ENCODE assay signal across 10 mouse cellular contexts in the genomic region with DNA sequence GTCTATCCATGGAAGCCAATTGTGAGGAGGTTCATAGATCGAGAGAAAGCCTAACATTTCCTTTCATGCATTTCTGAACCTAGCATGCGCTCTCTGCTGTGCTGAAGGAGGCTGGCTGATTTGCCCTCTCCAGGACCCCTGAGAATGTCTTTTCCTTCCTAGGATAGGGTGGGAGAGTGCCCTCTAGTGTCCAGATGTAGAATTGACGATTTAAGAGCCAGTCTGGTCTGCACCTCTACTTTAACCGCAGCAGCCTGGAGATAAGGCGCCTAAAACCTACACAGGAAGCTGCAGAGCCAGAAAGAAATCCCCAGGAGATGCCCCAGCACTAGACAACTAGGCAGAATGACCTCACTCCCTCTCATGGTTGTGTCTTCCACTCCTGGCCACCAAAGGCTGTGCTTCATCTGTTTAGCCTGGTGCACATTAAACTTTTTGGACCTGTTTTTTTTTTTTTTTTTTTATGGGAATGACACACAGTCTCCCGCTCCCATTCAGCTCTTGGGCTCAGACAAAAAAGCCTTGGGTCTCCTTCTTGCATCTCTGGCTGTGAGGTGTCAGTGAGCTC. TPM values are rescaled to one million over a fixed set of nuclear protein-coding genes. Genes with fewer than 3 reads are reported as not detected.
DNase-seq lines count a peak whose midpoint lies in the region; ATAC-seq and TF ChIP-seq lines count a peak whose summit lies in the region.
"Had no signal": no experiment of that assay in that cellular context is flagged by ENCODE, and none has a peak within 500 bp of the region (broad histone marks: within the 10 kb centered on the region; RNA-seq: fewer than 3 reads in every experiment).

No protein-coding gene starts in this region.

- no peak overlapping the region for H3K4me2 ChIP-seq in lung, embryonic 14.5 days
- H3K4me2 ChIP-seq: neural tube, embryonic 13.5 days had no signal

- no peak for ATAC-seq in lung, embryonic 14.5 days (ENCODE audit: insufficient read depth)

- H3K9me3 ChIP-seq in ES-E14 (ENCODE audit: control insufficient read depth, insufficient read depth, low read depth, low read length), result no peaks in the 10 kb centered on the region
- H3K9me3 ChIP-seq in lung, embryonic 14.5 days (ENCODE audit: low read depth, low read length), result no peaks in the 10 kb centered on the region
- H3K9me3 ChIP-seq: neural tube, embryonic 13.5 days had no signal

- peaks cover 2 to 15% of the 10 kb centered on the region in 2 experiments; a peak in 1 of 4 replicates for H3K4me1 ChIP-seq in ES-E14 (ENCODE audit: control insufficient read depth in 2 of 2, insufficient read depth in 2 of 2, low read length in 2 of 2, poor library complexity in 1 of 2)
- peaks cover 18% of the 10 kb centered on the region for H3K4me1 ChIP-seq in lung, embryonic 14.5 days (ENCODE audit: insufficient read depth)

- WGBS in lung, embryonic 14.5 days, result 9% methylated on average over 6 of the region's 6 CpGs

- peaks cover 29% of the 10 kb centered on the region for H3K27me3 ChIP-seq in lung, embryonic 14.5 days (ENCODE audit: insufficient read depth, low read length)
- H3K27me3 ChIP-seq in splenic B cell, adult 2 months (ENCODE audit: control insufficient read depth, insufficient read depth, low read length, poor library complexity, severe bottlenecking), result no peaks in the 10 kb centered on the region

- H3K4me3 ChIP-seq in ES-E14 (ENCODE audit: insufficient read depth in 1 of 2, low read depth in 1 of 2, low read length in 2 of 2, poor library complexity in 1 of 2, severe bottlenecking in 1 of 2), result no peak overlapping the region
- H3K4me3 ChIP-seq in lung, embryonic 14.5 days (ENCODE audit: low read depth, low read length), result no peak overlapping the region
- H3K4me3 ChIP-seq: neural tube, embryonic 13.5 days had no signal

- no peak overlapping the region for H3K27ac ChIP-seq in ES-E14 (ENCODE audit: insufficient read depth, low read depth, low read length, poor library complexity, severe bottlenecking)
- H3K27ac ChIP-seq in lung, embryonic 14.5 days (ENCODE audit: low read depth), result no peak overlapping the region
- H3K27ac ChIP-seq: neural tube, embryonic 13.5 days had no signal

- TF ChIP-seq CTCF in lung, embryonic 14.5 days (IDR thresholded peaks at IDR 0.05; ENCODE audit: low read depth), result peak; percentile 87

- DNase-seq in layer of hippocampus, adult 11-12 months (ENCODE audit: low spot score), result peak; percentile 69
- no peak for DNase-seq in layer of hippocampus, postnatal 36 days
- peak; percentile 91 for DNase-seq in ES-E14 (ENCODE audit: low read depth, low spot score)
- DNase-seq in cerebellum, adult 9-11 months, result peak; percentile 66
- peak; percentile 71 for DNase-seq in heart, postnatal 4 days
- DNase-seq in lung, embryonic 14.5 days, result peak; percentile 91
- DNase-seq in splenic B cell, adult 2 months (ENCODE audit: low read depth, low spot score), result peak; percentile 82
- DNase-seq in gastrocnemius, postnatal 4 days (ENCODE audit: low spot score in 2 of 2), result no peak

- H3K36me3 ChIP-seq in ES-E14 (ENCODE audit: control insufficient read depth, insufficient read depth, low read length, poor library complexity, severe bottlenecking), result no peaks in the 10 kb centered on the region
- H3K36me3 ChIP-seq in lung, embryonic 14.5 days (ENCODE audit: insufficient read depth), result no peaks in the 10 kb centered on the region
- H3K36me3 ChIP-seq in splenic B cell, adult 2 months (ENCODE audit: control insufficient read depth, insufficient read depth, low read length, poor library complexity, severe bottlenecking), result no peaks in the 10 kb centered on the region
- H3K36me3 ChIP-seq: neural tube, embryonic 13.5 days had no signal

- in situ Hi-C loops in ES-E14 (cut with MboI; ENCODE audit: low sequenced_read_pairs in 2 of 2, unreplicated experiment in 2 of 2), result no loop called here

- no peak overlapping the region for H3K9ac ChIP-seq in ES-E14 (ENCODE audit: insufficient read depth, low read depth, low read length, poor library complexity, severe bottlenecking)
- H3K9ac ChIP-seq in lung, embryonic 14.5 days, result no peak overlapping the region
- H3K9ac ChIP-seq: neural tube, embryonic 13.5 days had no signal

TF ChIP-seq in ES-E14, 5 proteins besides CTCF, POLR2A, EP300 and RAD21:
- TF ChIP-seq ZNF384 (IDR thresholded peaks at IDR 0.05; ENCODE audit: low read depth, low read length), result peak; percentile 76
- no peak for TF ChIP-seq HCFC1 (IDR thresholded peaks at IDR 0.05; ENCODE audit: borderline replicate concordance, insufficient read depth, low read length)

RNA-seq across cellular contexts. Expression of a gene that starts 2.4 kb away (rescaled TPM):
- total RNA-seq in layer of hippocampus, postnatal 36 days (2021), result 10 to 100 TPM; 31.3 to 34.5 TPM
- total RNA-seq in ES-E14 (2012; rRNA removed), result 40.2 and 59.8 TPM in 2 replicates
- total RNA-seq in heart, postnatal 4 days (2021), result 10 to 100 TPM; 21.3 to 21.8 TPM
- polyA plus RNA-seq in lung, embryonic 14.5 days (2014; fragmentation: Nextera tagmentation; extraction: Ambion mirVana), result 38.2 and 42.7 TPM in 2 replicates
- total RNA-seq in gastrocnemius, postnatal 4 days (2021), result 10 to 100 TPM; 14.1 to 16.9 TPM

RNA-seq across cellular contexts. Expression of a gene that starts 7.6 kb away (rescaled TPM):
- 10 to 100 TPM; 48.8 to 50.8 TPM for total RNA-seq in layer of hippocampus, postnatal 36 days (2021)
- total RNA-seq in ES-E14 (2012; rRNA removed), result 0.22 and 0.79 TPM in 2 replicates
- total RNA-seq in heart, postnatal 4 days (2021), result 10 to 100 TPM; 19.1 to 21.2 TPM
- 0.53 and 1.3 TPM in 2 replicates for polyA plus RNA-seq in lung, embryonic 14.5 days (2014; fragmentation: Nextera tagmentation; extraction: Ambion mirVana)
- under 1 TPM; 0.52 to 0.70 TPM for total RNA-seq in gastrocnemius, postnatal 4 days (2021)

RNA-seq across cellular contexts. Expression of a gene that starts 26.4 kb away (rescaled TPM):
- total RNA-seq in layer of hippocampus, postnatal 36 days (2021), result 100 to 1,000 TPM; 156 to 162 TPM
- total RNA-seq in ES-E14 (2012; rRNA removed), result not detected in 2 replicates
- not detected for total RNA-seq in heart, postnatal 4 days (2021)
- not detected in 2 replicates for polyA plus RNA-seq in lung, embryonic 14.5 days (2014; fragmentation: Nextera tagmentation; extraction: Ambion mirVana)
- total RNA-seq in gastrocnemius, postnatal 4 days (2021), result not detected
- polyA plus RNA-seq: heart, embryonic 14.5 days had no signal

RNA-seq across cellular contexts. Expression of a gene that starts 27.8 kb away (rescaled TPM):
- 1 to 10 TPM in 1 of 2 experiments, under 1 TPM in 1; 0.83 to 1.4 TPM for total RNA-seq in layer of hippocampus, postnatal 36 days (2021)
- total RNA-seq in ES-E14 (2012; rRNA removed), result 0.26 and 0.45 TPM in 2 replicates
- 100 to 1,000 TPM; 163 to 192 TPM for total RNA-seq in heart, postnatal 4 days (2021)
- polyA plus RNA-seq in lung, embryonic 14.5 days (2014; fragmentation: Nextera tagmentation; extraction: Ambion mirVana), result 3.8 TPM in 1 of 2 replicates, not detected in the other
- total RNA-seq in gastrocnemius, postnatal 4 days (2021), result 100 to 1,000 TPM; 447 to 769 TPM

RNA-seq across cellular contexts. Expression of a gene that starts 30.4 kb away (rescaled TPM):
- total RNA-seq in layer of hippocampus, postnatal 36 days (2021), result not detected
- total RNA-seq in ES-E14 (2012; rRNA removed), result 0.36 TPM in 1 of 2 replicates, not detected in the other
- total RNA-seq in heart, postnatal 4 days (2021), result not detected
- not detected in 2 replicates for polyA plus RNA-seq in lung, embryonic 14.5 days (2014; fragmentation: Nextera tagmentation; extraction: Ambion mirVana)
- under 1 TPM in 1 of 2 experiments, not detected in 1; 0.71 TPM for total RNA-seq in gastrocnemius, postnatal 4 days (2021)

Comparison
In these comparisons a context has a peak if more than half of its experiments do, and no peak if none do; other contexts are left out.
1. DNase-seq: peak in layer of hippocampus, adult 11-12 months (single experiment), ES-E14 (single experiment), cerebellum, adult 9-11 months (single experiment), heart, postnatal 4 days (single experiment), lung, embryonic 14.5 days (single experiment) and splenic B cell, adult 2 months (single experiment); none in layer of hippocampus, postnatal 36 days (0 of 2) and gastrocnemius, postnatal 4 days (0 of 2).
2. RNA of a gene that starts 7.6 kb away (total RNA-seq): 48.8 to 50.8 TPM in layer of hippocampus, postnatal 36 days and 19.1 to 21.2 TPM in heart, postnatal 4 days; 0.52 to 0.70 TPM in gastrocnemius, postnatal 4 days and 0.22 to 0.79 TPM in ES-E14; every median in the first group is over 10 times any median in the second.
3. RNA of a gene that starts 26.4 kb away (total RNA-seq): 156 to 162 TPM in layer of hippocampus, postnatal 36 days; not detected in gastrocnemius, postnatal 4 days, not detected in ES-E14 and not detected in heart, postnatal 4 days; every median in the first group is over 100 times any median in the second.